Mouse (Mus musculus): ENCODE results near the gene Rnf180. TPM values are rescaled to one million over a fixed set of nuclear protein-coding genes. Genes with fewer than 3 reads are reported as not detected.

The Rnf180 gene
- total RNA-seq, 2 experiments from 2014 or later: 0.14 TPM; not detected in 1

DNA sequence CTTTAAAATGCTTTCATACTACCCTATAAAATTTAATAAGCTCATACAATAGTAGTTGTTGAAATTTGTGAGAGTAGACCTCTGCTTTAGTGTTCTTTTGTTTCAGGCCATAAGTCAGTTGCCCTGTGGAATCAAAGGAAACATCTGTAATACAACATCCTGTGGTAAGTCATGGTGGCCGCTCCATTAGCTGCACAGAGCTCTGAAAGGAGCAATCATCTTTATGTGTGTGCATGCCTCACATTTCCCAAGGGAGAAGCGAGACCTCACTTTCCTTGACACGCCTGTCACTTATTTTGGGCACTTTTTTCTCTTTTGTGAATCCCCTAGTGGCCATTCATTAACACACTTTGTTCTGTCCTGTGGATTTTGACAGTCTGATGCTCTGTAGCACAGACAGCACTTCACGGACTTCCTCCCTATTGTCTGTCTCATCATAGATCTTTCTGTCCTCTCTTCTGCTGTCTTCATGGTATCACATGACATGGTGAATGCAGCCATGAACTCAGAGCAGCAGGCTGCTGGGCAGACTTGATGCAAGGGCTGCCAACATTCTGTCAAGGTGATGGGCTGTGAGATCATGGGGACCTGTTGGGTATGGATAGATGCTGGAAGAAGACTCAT, 146.7 kb downstream of the Rnf180 start:
- no peak overlapping the region for H3K4me3 ChIP-seq
- no peak for DNase-seq
- no peak for TF ChIP-seq CTCF (IDR thresholded peaks at IDR 0.05)
- H3K27ac ChIP-seq: no peak overlapping the region
- intact Hi-C loops (cut with DNase I): no loop called here

DNA sequence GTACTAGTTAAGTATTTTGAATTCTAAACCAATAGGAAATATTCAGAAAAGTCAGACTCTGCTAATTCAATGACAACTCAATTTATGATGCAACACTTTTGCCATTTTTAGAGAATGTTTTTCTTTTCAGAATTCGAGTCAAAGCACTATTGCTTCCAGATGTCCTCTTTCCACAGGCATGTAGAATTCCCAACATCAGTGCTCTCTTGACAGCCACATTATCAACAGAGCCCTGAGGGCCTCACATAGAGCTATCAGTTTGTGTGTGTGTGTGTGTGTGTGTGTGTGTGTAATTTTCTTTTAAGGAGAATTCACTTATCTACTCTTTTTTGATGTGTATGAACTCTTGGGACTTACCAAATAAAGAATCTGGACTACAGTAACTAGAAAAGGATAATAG, 147.8 kb downstream of the Rnf180 start:
- no peak for TF ChIP-seq CTCF (IDR thresholded peaks at IDR 0.05)
- intact Hi-C loops (cut with DNase I): no loop called here
- no peak overlapping the region for H3K4me3 ChIP-seq

GRCm38 (mm10) chr13:105139881-105140280, 154.7 kb downstream of the Rnf180 start:
- intact Hi-C loops (cut with DNase I): no loop called here
- TF ChIP-seq CTCF (IDR thresholded peaks at IDR 0.05): no peak
- no peak overlapping the region for H3K4me3 ChIP-seq
- DNase-seq: no peak
- no peak overlapping the region for H3K27ac ChIP-seq

More for the DNA sequence above, 147.8 kb downstream of the Rnf180 start:
- no peak overlapping the region for H3K27ac ChIP-seq
- DNase-seq: no peak

- TF ChIP-seq CTCF (IDR thresholded peaks at IDR 0.05): no peak
- Histone ChIP-seq H3K4me3 (no peak overlapping the region), H3K27ac (no peak overlapping the region)
- no peak for DNase-seq
- intact Hi-C loops (cut with DNase I): no loop called here
Measured at GRCm38 (mm10) chr13:105134397-105134796, 160.2 kb downstream of the Rnf180 start.

DNA sequence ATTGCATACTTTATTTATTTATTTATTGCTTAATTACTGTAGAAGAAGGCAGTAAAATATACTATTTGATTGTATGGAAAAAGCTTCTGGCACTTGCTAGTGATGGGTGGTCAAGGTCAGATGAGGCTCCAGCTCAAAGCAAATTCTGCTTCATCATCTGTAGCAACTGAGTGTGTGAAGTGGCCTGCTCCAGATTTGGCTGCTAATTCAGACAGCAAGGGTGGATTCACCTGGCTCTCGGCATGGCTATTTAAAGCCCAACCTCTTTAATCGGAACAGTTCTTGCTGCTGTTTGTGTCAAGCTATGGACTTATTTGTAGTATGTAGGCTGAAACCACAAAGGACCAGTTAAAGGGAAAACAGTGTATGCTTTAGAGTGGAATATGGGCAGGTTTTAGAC, 161.8 kb downstream of the Rnf180 start:
- intact Hi-C loops (cut with DNase I): no loop called here
- Histone ChIP-seq H3K27ac (no peak overlapping the region), H3K4me3 (no peak overlapping the region)
- no peak for TF ChIP-seq CTCF (IDR thresholded peaks at IDR 0.05)
- DNase-seq: no peak

- no peak overlapping the region for H3K4me3 ChIP-seq
- no peak for TF ChIP-seq CTCF (IDR thresholded peaks at IDR 0.05)
- DNase-seq: no peak
- intact Hi-C loops (cut with DNase I): no loop called here
- H3K27ac ChIP-seq: no peak overlapping the region
Measured at GRCm38 (mm10) chr13:105132370-105132769, 162.2 kb downstream of the Rnf180 start.

GRCm38 (mm10) chr13:105130080-105130479, 164.5 kb downstream of the Rnf180 start:
- Histone ChIP-seq H3K27ac (no peak overlapping the region), H3K4me3 (no peak overlapping the region)
- DNase-seq: no peak
- intact Hi-C loops (cut with DNase I): no loop called here
- TF ChIP-seq CTCF (IDR thresholded peaks at IDR 0.05): no peak

DNA sequence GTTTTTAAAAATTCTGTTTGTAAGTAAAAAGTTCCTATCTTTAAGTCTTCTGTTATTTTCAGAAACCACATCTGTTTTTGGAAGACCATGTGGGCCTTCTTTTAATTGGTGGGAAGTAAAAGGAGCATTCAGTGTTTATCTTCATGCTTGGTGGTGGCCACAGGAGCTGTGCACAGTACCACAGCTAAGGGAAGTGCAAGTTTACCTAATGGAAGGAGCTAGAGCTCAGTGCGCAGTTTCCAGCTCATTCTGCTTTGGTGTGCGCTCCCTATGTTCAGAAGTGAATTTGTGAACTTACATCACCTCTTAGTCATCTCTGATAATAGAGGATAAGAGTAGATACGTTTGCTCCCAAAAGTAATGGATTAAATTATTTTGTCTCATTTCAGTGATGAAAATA, 172.5 kb downstream of the Rnf180 start:
- intact Hi-C loops (cut with DNase I): no loop called here
- DNase-seq: no peak
- Histone ChIP-seq H3K27ac (no peak overlapping the region), H3K4me3 (no peak overlapping the region)
- TF ChIP-seq CTCF (IDR thresholded peaks at IDR 0.05): no peak

DNA sequence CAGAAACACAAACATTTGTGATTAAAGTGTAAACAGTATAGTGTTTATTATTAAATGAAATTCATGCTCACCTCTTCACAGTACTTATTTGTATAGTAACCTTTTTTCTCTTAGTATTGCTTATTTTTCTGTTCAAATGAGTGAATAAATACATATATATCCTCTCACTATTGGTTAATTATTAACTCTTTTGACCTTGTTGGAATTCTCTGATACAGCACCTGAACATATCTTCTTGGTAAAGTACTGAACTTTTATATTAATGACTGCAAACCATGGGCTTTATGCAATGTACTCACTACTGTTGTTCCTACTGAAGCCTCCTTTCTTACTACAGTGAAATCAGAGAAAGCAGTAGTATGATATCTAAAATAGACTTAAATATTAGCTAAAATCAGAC, 173.0 kb downstream of the Rnf180 start:
- TF ChIP-seq CTCF (IDR thresholded peaks at IDR 0.05): no peak
- Histone ChIP-seq H3K4me3 (no peak overlapping the region), H3K27ac (no peak overlapping the region)
- DNase-seq: no peak
- intact Hi-C loops (cut with DNase I): no loop called here

DNA sequence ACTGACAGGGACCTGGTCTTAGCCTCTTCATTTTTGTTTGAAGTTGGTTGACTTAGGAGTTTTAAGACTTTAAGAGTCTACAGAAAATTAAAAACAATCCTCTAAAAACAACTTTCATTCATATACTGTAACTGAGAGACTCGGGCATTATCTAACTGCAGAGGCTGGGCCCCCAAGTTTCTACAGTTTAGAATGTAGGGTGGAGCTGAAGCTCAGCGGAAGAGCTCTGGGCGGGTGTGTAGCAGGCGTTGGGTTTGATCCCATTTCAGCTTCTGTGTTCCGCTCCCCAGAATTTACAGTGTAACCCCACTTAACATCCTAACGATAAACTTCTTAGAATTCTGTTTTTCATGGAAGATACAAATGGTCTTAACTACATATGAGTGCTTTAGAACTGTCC, 183.0 kb downstream of the Rnf180 start:
- DNase-seq: no peak
- TF ChIP-seq CTCF (IDR thresholded peaks at IDR 0.05): no peak
- no peak overlapping the region for H3K27ac ChIP-seq
- intact Hi-C loops (cut with DNase I): no loop called here
- no peak overlapping the region for H3K4me3 ChIP-seq

- TF ChIP-seq CTCF (IDR thresholded peaks at IDR 0.05): no peak
- intact Hi-C loops (cut with DNase I): no loop called here
- DNase-seq: no peak
Measured at GRCm38 (mm10) chr13:105104385-105104784, 190.2 kb downstream of the Rnf180 start.

DNA sequence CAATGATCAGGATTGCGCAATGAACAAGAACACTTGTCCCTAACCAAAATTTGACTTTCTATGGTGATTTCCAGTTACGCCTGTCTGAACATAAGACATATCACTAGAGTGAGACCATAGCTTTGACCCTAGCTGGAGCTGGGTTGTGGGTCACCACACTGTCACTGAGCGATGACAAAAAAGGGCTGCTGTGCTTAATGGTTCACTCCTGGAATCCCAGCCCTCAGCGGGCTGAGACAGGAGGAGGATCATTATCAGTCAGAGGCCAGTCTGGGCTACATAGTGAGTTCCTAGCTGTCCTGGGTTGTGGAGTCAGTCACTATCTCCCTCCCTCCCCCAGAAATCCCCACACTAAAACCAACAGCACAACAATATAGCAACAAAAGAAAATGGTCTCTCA, 193.9 kb downstream of the Rnf180 start:
- no peak for DNase-seq
- Histone ChIP-seq H3K27ac (no peak overlapping the region), H3K4me3 (no peak overlapping the region)
- TF ChIP-seq CTCF (IDR thresholded peaks at IDR 0.05): no peak
- intact Hi-C loops (cut with DNase I): no loop called here

More at GRCm38 (mm10) chr13:105104385-105104784, 190.2 kb downstream of the Rnf180 start:
- Histone ChIP-seq H3K27ac (no peak overlapping the region), H3K4me3 (no peak overlapping the region)

DNA sequence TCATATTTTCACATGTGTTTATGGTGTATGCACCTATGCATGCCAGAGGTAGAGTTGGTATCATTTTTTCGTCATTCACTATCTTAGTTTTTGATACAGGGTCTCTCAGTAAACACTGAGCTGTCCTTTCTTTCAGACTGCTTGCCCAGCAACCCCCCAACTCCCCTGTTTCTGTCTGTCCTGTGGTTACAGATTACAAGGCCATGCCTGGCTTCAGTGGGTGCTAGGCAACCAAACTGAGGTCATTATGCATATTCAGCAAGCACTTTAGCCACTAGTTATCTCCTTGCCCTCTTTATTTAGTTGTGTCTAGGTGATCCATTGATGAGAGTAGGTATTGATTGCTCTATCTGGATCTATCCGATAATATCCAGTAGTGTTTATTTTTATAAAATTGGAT, 198.3 kb downstream of the Rnf180 start:
- DNase-seq: no peak
- H3K4me3 ChIP-seq: no peak overlapping the region
- no peak overlapping the region for H3K27ac ChIP-seq
- intact Hi-C loops (cut with DNase I): no loop called here
- no peak for TF ChIP-seq CTCF (IDR thresholded peaks at IDR 0.05)

DNA sequence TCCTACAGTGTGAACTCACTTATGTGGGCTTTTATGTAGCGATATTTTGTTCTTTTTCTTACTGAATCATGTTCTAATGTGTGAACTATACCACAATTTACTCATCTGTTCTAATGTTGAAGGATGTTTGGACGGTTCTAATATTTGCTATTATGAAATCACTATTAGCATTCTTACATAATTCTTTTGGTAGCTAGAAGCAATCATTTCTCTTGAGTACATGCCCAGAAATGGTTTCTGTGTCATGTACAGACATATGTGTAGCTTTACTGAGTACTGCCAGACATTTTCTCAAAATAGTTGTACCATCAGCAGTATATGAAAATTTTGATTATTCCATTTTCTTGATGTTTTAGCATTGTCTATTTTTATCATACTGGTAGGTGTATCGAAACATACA, 205.3 kb downstream of the Rnf180 start:
- DNase-seq: no peak

More for the DNA sequence above, 205.3 kb downstream of the Rnf180 start:
- intact Hi-C loops (cut with DNase I): no loop called here
- H3K27ac ChIP-seq: no peak overlapping the region
- H3K4me3 ChIP-seq: no peak overlapping the region
- no peak for TF ChIP-seq CTCF (IDR thresholded peaks at IDR 0.05)

Measured in gastrocnemius, adult 2 months (tissue).